Mouse (Mus musculus) C2C12 (cell line): ENCODE results near the gene Pramel1.

Experiments used
- CTCF ChIP-seq: IDR thresholded peaks from one replicate; pipeline ENCODE4 v1.5.1; 2011; ENCODE audit not compliant: control insufficient read depth, insufficient read depth, insufficient read length
- MAX ChIP-seq: IDR thresholded peaks from one replicate; pipeline ENCODE4 v1.6.1; 2011; ENCODE audit warnings: mild to moderate bottlenecking, control low read depth
- MYOD1 ChIP-seq: IDR thresholded peaks from one replicate; pipeline ENCODE4 v1.6.1; 2011; ENCODE audit warnings: low read depth; ENCODE audit not compliant: control insufficient read depth, insufficient read length
- USF1 ChIP-seq: IDR thresholded peaks from one replicate; pipeline ENCODE4 v1.6.1; 2011; ENCODE audit warnings: low read depth, mild to moderate bottlenecking, control low read depth, moderate library complexity

- TF ChIP-seq CTCF = no peak
- TF ChIP-seq MYOD1 = no peak
- no peak for TF ChIP-seq USF1
- TF ChIP-seq MAX = no peak
Observed at GRCm38 (mm10) chr4:143350047-143351015, 43.9 kb upstream of the Pramel1 start.
